Mouse (Mus musculus) liver, adult 2 months (tissue): Measurements from ENCODE around the gene Fam69a.

ENCODE experiments used
- CTCF ChIP-seq: fragments of 200-500 bp; IDR thresholded peaks from 2 replicates; pipeline ENCODE4 v1.5.1; 2011; ENCODE audit warnings: low read depth, low read length, control low read depth
- POLR2A ChIP-seq: fragments of 200-500 bp; IDR thresholded peaks from 2 replicates; pipeline ENCODE4 v1.6.1; 2011; ENCODE audit warnings: low read length, control low read depth; ENCODE audit not compliant: insufficient read depth; ENCODE audit errors: extremely low read depth

GRCm38 (mm10) chr5:107948899-107949298, 38.0 kb downstream of the Fam69a start:
- TF ChIP-seq CTCF (no peak), POLR2A (no peak)
